Mouse (Mus musculus) MEL (cell line): ENCODE measurements around the gene Dnaja1. TPM values are rescaled to one million over a fixed set of nuclear protein-coding genes. Genes with fewer than 3 reads are reported as not detected.

Source experiments
- DNase-seq: peaks from one replicate; pipeline ENCODE4 v3.0.0; 2011; ENCODE audit warnings: low read depth, low spot score
- H3K27ac ChIP-seq: 2 replicates; pipeline ENCODE4 v1.5.1; 2012; ENCODE audit warnings: low read depth, mild to moderate bottlenecking, control low read depth, low read length, moderate library complexity; ENCODE audit not compliant: control insufficient read depth
- H3K27me3 ChIP-seq, 2 experiments: fragments of 150-350 bp in 1 of 2; sonication (generic) in 1 of 2; 2 replicates each; pipeline ENCODE4 v1.6.1; 2012; ENCODE audit warnings: low read length in 2 of 2, mild to moderate bottlenecking in 2 of 2, improper control_type of control experiment in 1 of 2, moderate library complexity in 1 of 2; ENCODE audit not compliant: insufficient read depth in 2 of 2, control insufficient read depth in 1 of 2
- H3K36me3 ChIP-seq, 2 experiments: 2 replicates each; pipeline ENCODE4 v1.6.1; 2012 to 2014; ENCODE audit warnings: low read length in 2 of 2, improper control_type of control experiment in 1 of 2, inconsistent platforms in 1 of 2, mild to moderate bottlenecking in 1 of 2; ENCODE audit not compliant: insufficient read depth in 2 of 2, control insufficient read depth in 1 of 2
- H3K4me1 ChIP-seq, 2 experiments: fragments of 150-350 bp in 1 of 2; sonication (generic) in 1 of 2; 2 replicates each; pipeline ENCODE4 v1.6.1; 2012; ENCODE audit warnings: low read length in 2 of 2, improper control_type of control experiment in 1 of 2, mild to moderate bottlenecking in 1 of 2; ENCODE audit not compliant: insufficient read depth in 2 of 2, control insufficient read depth in 1 of 2
- H3K4me3 ChIP-seq, 2 experiments: fragments of 150-350 bp in 1 of 2; sonication (generic) in 1 of 2; 2 replicates each; pipeline ENCODE4 v1.5.1; 2012; ENCODE audit warnings: low read depth in 2 of 2, low read length in 2 of 2, mild to moderate bottlenecking in 2 of 2, moderate library complexity in 2 of 2, control low read depth in 1 of 2, improper control_type of control experiment in 1 of 2; ENCODE audit not compliant: control insufficient read depth in 1 of 2, insufficient read depth in 1 of 2
- H3K79me2 ChIP-seq: 2 replicates; pipeline ENCODE4 v1.6.1; 2012; ENCODE audit warnings: mild to moderate bottlenecking, low read length, moderate library complexity; ENCODE audit not compliant: control insufficient read depth, poor library complexity, insufficient read depth
- H3K9ac ChIP-seq: 2 replicates; pipeline ENCODE4 v1.6.1; 2012; ENCODE audit warnings: low read depth, mild to moderate bottlenecking, control low read depth, low read length, moderate library complexity; ENCODE audit not compliant: control insufficient read depth, poor library complexity, severe bottlenecking
- H3K9me3 ChIP-seq: fragments of 150-350 bp; sonication (generic); replicated peaks from 2 replicates; pipeline ENCODE4 v1.6.1; 2012; ENCODE audit warnings: mild to moderate bottlenecking, low read length, improper control_type of control experiment, moderate library complexity; ENCODE audit not compliant: insufficient read depth
- BHLHE40 ChIP-seq: IDR thresholded peaks from 2 replicates; pipeline ENCODE4 v1.6.1; 2012; ENCODE audit warnings: low read depth, mild to moderate bottlenecking, inconsistent platforms, low read length, improper control_type of control experiment, borderline replicate concordance
- CHD2 ChIP-seq: IDR thresholded peaks from 2 replicates; pipeline ENCODE4 v1.6.1; 2011; ENCODE audit warnings: low read length, improper control_type of control experiment
- CTCF ChIP-seq, 3 experiments: IDR thresholded peaks in 2 of 3; conservative IDR thresholded peaks in 1 of 3; 2 replicates each; pipeline ENCODE4 v1.5.1; 2011 to 2012; ENCODE audit warnings: low read length in 3 of 3, low read depth in 2 of 3, mild to moderate bottlenecking in 2 of 3, improper control_type of control experiment in 1 of 3, inconsistent platforms in 1 of 3, mixed read lengths in 1 of 3, moderate library complexity in 1 of 3; ENCODE audit not compliant: control insufficient read depth in 1 of 3, insufficient read depth in 1 of 3, poor library complexity in 1 of 3, severe bottlenecking in 1 of 3
- EP300 ChIP-seq, 2 experiments: IDR thresholded peaks; 2 replicates each; pipeline ENCODE4 v1.6.1; 2011; ENCODE audit warnings: improper control_type of control experiment in 2 of 2, low read length in 2 of 2, low read depth in 1 of 2, mild to moderate bottlenecking in 1 of 2
- MAX ChIP-seq: IDR thresholded peaks from 2 replicates; pipeline ENCODE4 v1.6.1; 2011; ENCODE audit warnings: low read length, improper control_type of control experiment
- MEF2A ChIP-seq: IDR thresholded peaks from 2 replicates; pipeline ENCODE4 v1.6.1; 2014; ENCODE audit warnings: low read depth, mild to moderate bottlenecking, inconsistent platforms, low read length, improper control_type of control experiment; ENCODE audit not compliant: poor library complexity, insufficient replicate concordance, severe bottlenecking; ENCODE audit errors: extremely low read depth
- MYB ChIP-seq: IDR thresholded peaks from 2 replicates; pipeline ENCODE4 v1.6.1; 2011; ENCODE audit warnings: mild to moderate bottlenecking, low read depth, low read length, improper control_type of control experiment
- MYC ChIP-seq: IDR thresholded peaks from 2 replicates; pipeline ENCODE4 v1.6.1; 2011; ENCODE audit warnings: low read depth, mild to moderate bottlenecking, low read length, improper control_type of control experiment, moderate library complexity
- NELFE ChIP-seq: IDR thresholded peaks from 2 replicates; pipeline ENCODE4 v1.6.1; 2011; ENCODE audit warnings: low read depth, low read length, improper control_type of control experiment
- NRF1 ChIP-seq: IDR thresholded peaks from 2 replicates; pipeline ENCODE4 v1.6.1; 2014; ENCODE audit warnings: low read depth, mild to moderate bottlenecking, inconsistent platforms, low read length, improper control_type of control experiment, moderate library complexity; ENCODE audit not compliant: poor library complexity, insufficient read depth, severe bottlenecking
- POLR2A ChIP-seq, 2 experiments: IDR thresholded peaks; 2 replicates each; pipeline ENCODE4 v1.6.1; 2011 to 2012; ENCODE audit warnings: low read length in 2 of 2, mild to moderate bottlenecking in 2 of 2, control low read depth in 1 of 2, improper control_type of control experiment in 1 of 2, low read depth in 1 of 2, moderate library complexity in 1 of 2; ENCODE audit not compliant: control insufficient read depth in 1 of 2, insufficient read depth in 1 of 2, poor library complexity in 1 of 2
- RCOR1 ChIP-seq: IDR thresholded peaks from 2 replicates; pipeline ENCODE4 v1.6.1; 2012; ENCODE audit warnings: low read depth, mild to moderate bottlenecking, inconsistent platforms, low read length, improper control_type of control experiment
- SIN3A ChIP-seq: IDR thresholded peaks from 2 replicates; pipeline ENCODE4 v1.6.1; 2012; ENCODE audit warnings: low read length, improper control_type of control experiment, inconsistent platforms
- TAL1 ChIP-seq: IDR thresholded peaks from 2 replicates; pipeline ENCODE4 v1.6.1; 2012; ENCODE audit warnings: mild to moderate bottlenecking, inconsistent platforms, low read length, moderate library complexity, mixed read lengths
- TBP ChIP-seq: IDR thresholded peaks from 2 replicates; pipeline ENCODE4 v1.8.0; 2011; ENCODE audit warnings: low read depth, low read length, improper control_type of control experiment
- USF1 ChIP-seq: IDR thresholded peaks from 2 replicates; pipeline ENCODE4 v1.6.1; 2014; ENCODE audit warnings: low read depth, mild to moderate bottlenecking, inconsistent platforms, low read length, improper control_type of control experiment, moderate library complexity
- USF2 ChIP-seq, 2 experiments: IDR thresholded peaks; 2 replicates each; pipeline ENCODE4 v1.6.1; 2011 to 2012; ENCODE audit warnings: improper control_type of control experiment in 2 of 2, low read length in 2 of 2, borderline replicate concordance in 1 of 2, inconsistent platforms in 1 of 2, low read depth in 1 of 2, mild to moderate bottlenecking in 1 of 2; ENCODE audit not compliant: insufficient read depth in 1 of 2
- ZKSCAN1 ChIP-seq: IDR thresholded peaks from 2 replicates; pipeline ENCODE4 v1.6.1; 2012; ENCODE audit warnings: low read depth, mild to moderate bottlenecking, inconsistent platforms, low read length, improper control_type of control experiment, moderate library complexity
- ZNF384 ChIP-seq: IDR thresholded peaks from 2 replicates; pipeline ENCODE4 v1.6.1; 2012; ENCODE audit warnings: low read depth, mild to moderate bottlenecking, inconsistent platforms, low read length, improper control_type of control experiment
- polyA plus RNA-seq, 2 experiments: library from polyadenylated mRNA; stranded (reverse) in 1 of 2; unstranded in 1 of 2; fragments of >175 nt in 1 of 2; fragments of >200 nt in 1 of 2; gene quantifications; 2 replicates each; pipeline versions ENCODE4 v1.2.1 to v1.2.4; 2012; ENCODE audit warnings: low replicate concordance in 2 of 2, low read depth in 1 of 2; ENCODE audit not compliant: insufficient read length in 2 of 2, insufficient read depth in 1 of 2, missing spikeins in 1 of 2
- total RNA-seq: library from RNA; depleted of rRNA; stranded (reverse); fragments of 300-350 nt; gene quantifications from 2 replicates; pipeline ENCODE4 v1.2.3, GENCODE M21; 2012

The Dnaja1 gene
- total and polyA plus RNA-seq, 3 experiments: 108 to 482 (median 355) TPM

- peak; percentile 90 for TF ChIP-seq SIN3A
- no peak for TF ChIP-seq EP300 (IDR thresholded peaks at IDR 0.05; ENCODE audit: low read depth in 1 of 2, low read length in 2 of 2)
- peak; percentile 91 for TF ChIP-seq CHD2
- TF ChIP-seq TBP: peak; percentile 85
- TF ChIP-seq USF1: no peak
- TF ChIP-seq TAL1: no peak
- TF ChIP-seq NRF1: no peak
- no peak for TF ChIP-seq ZKSCAN1
- no peak; the same call in 1 of the 2 replicates for TF ChIP-seq RCOR1
- no peak for TF ChIP-seq MEF2A
- TF ChIP-seq MAX: peak; percentile 15; the same call in 1 of the 2 replicates
- no peak for TF ChIP-seq USF2 (IDR thresholded peaks at IDR 0.05; ENCODE audit: borderline replicate concordance in 1 of 2, insufficient read depth in 1 of 2, low read depth in 1 of 2, low read length in 2 of 2)
Measured at GRCm38 (mm10) chr4:40702797-40703709, 18.9 kb upstream of the Dnaja1 start, which contains the start of gene Aptx (continued).

- Histone ChIP-seq H3K4me3 (peak overlapping the region; percentile 88 to 96), H3K4me1 (peaks cover 0 to 15% of the 10 kb centered on the region in 2 experiments; a peak in 2 of 4 replicates), H3K9ac (peak overlapping the region; percentile 69), H3K27me3 (no peaks in the 10 kb centered on the region), H3K27ac (peak overlapping the region; percentile 98; the same call in 1 of the 2 replicates), H3K36me3 (peaks cover 0 to 11% of the 10 kb centered on the region in 2 experiments; a peak in 2 of 4 replicates), H3K9me3 (no peaks in the 10 kb centered on the region), H3K79me2 (peaks cover 5% of the 10 kb centered on the region; the same call in 1 of the 2 replicates)
- no peak for TF ChIP-seq MYB
- TF ChIP-seq RCOR1: 0 out of 2 replicates have a peak, but pooled peaks have one; percentile 18
- TF ChIP-seq ZNF384: 0 out of 2 replicates have a peak, but pooled peaks have one; percentile 3
- no peak for DNase-seq
Measured at GRCm38 (mm10) chr4:40703710-40704275, 18.2 kb upstream of the Dnaja1 start.

- H3K79me2 ChIP-seq: no peaks in the 10 kb centered on the region; the same call in 1 of the 2 replicates
- no peaks in the 10 kb centered on the region for H3K9me3 ChIP-seq
- TF ChIP-seq NELFE (no peak), USF2 (IDR thresholded peaks at IDR 0.05; ENCODE audit: borderline replicate concordance in 1 of 2, insufficient read depth in 1 of 2, low read depth in 1 of 2, low read length in 2 of 2) (no peak), CTCF (IDR thresholded peaks at IDR 0.05 in 2 of 3, conservative IDR thresholded peaks at IDR 0.05 in 1 of 3; ENCODE audit: control insufficient read depth in 1 of 3, insufficient read depth in 1 of 3, low read depth in 2 of 3, low read length in 3 of 3, poor library complexity in 1 of 3, severe bottlenecking in 1 of 3) (no peak), MYC (no peak), POLR2A (IDR thresholded peaks at IDR 0.05; ENCODE audit: control insufficient read depth in 1 of 2, insufficient read depth in 1 of 2, low read depth in 1 of 2, low read length in 2 of 2, poor library complexity in 1 of 2) (no peak), MAX (no peak), BHLHE40 (no peak)
- H3K4me1 ChIP-seq: peaks cover 7 to 8% of the 10 kb centered on the region in 2 experiments
- no peak overlapping the region for H3K27ac ChIP-seq
- no peak overlapping the region for H3K4me3 ChIP-seq
- H3K9ac ChIP-seq: no peak overlapping the region
- no peaks in the 10 kb centered on the region for H3K27me3 ChIP-seq
- no peak for DNase-seq
- H3K36me3 ChIP-seq: peaks cover 0 to 14% of the 10 kb centered on the region in 2 experiments; a peak in 2 of 4 replicates
Measured at GRCm38 (mm10) chr4:40717141-40717540, 4.8 kb upstream of the Dnaja1 start.
